Mouse (Mus musculus) lung, postnatal 36 days (tissue): ENCODE measurements around the gene Leng8.

Experiments
- DNase-seq: peaks from one replicate; pipeline ENCODE4 v3.0.0; 2022; ENCODE audit warnings: mixed read lengths

The Leng8 gene

GRCm38 (mm10) chr7:4136771-4137531, at the start of gene Leng8:
TSS of gene Leng8 (plus strand) at chr7:4137039.
- DNase-seq: peak; percentile 99

- DNase-seq: peak; percentile 35
These were observed 49.5 kb upstream of the Leng8 start for GRCm38 (mm10) chr7:4087238-4087895.

- DNase-seq: no peak
These were observed 48.9 kb upstream of the Leng8 start for GRCm38 (mm10) chr7:4087896-4088480.

- DNase-seq: no peak
These were observed 48.2 kb upstream of the Leng8 start for GRCm38 (mm10) chr7:4088679-4089078.

GRCm38 (mm10) chr7:4091170-4091569, 45.7 kb upstream of the Leng8 start:
- DNase-seq: no peak

- DNase-seq: no peak
These were observed 38.5 kb upstream of the Leng8 start for GRCm38 (mm10) chr7:4098301-4098700.

GRCm38 (mm10) chr7:4098832-4099231, 38.0 kb upstream of the Leng8 start:
- DNase-seq: no peak

GRCm38 (mm10) chr7:4101144-4101543, 35.7 kb upstream of the Leng8 start:
- no peak for DNase-seq

- DNase-seq: peak; percentile 73
These were observed 33.4 kb upstream of the Leng8 start for GRCm38 (mm10) chr7:4103411-4103810.

GRCm38 (mm10) chr7:4111766-4112165, 25.1 kb upstream of the Leng8 start:
- DNase-seq: no peak

- no peak for DNase-seq
These were observed 19.6 kb upstream of the Leng8 start for GRCm38 (mm10) chr7:4117050-4117814.

- DNase-seq: no peak
These were observed 17.4 kb upstream of the Leng8 start, which contains the start of gene Ttyh1 for GRCm38 (mm10) chr7:4119344-4119902. TSS of gene Ttyh1 (plus strand) at chr7:4119408.

GRCm38 (mm10) chr7:4119976-4120921, 16.6 kb upstream of the Leng8 start:
- no peak for DNase-seq

- no peak for DNase-seq
These were observed 14.6 kb upstream of the Leng8 start for GRCm38 (mm10) chr7:4122076-4122768.

- DNase-seq: no peak
These were observed 14.1 kb upstream of the Leng8 start for GRCm38 (mm10) chr7:4122783-4123182.

GRCm38 (mm10) chr7:4123732-4124131, 13.1 kb upstream of the Leng8 start:
- no peak for DNase-seq

- peak; percentile 18 for DNase-seq
These were observed 12.5 kb upstream of the Leng8 start for GRCm38 (mm10) chr7:4124315-4124759.

- DNase-seq: no peak
These were observed 12.0 kb upstream of the Leng8 start for GRCm38 (mm10) chr7:4124856-4125255.

- DNase-seq: no peak
These were observed 11.5 kb upstream of the Leng8 start for GRCm38 (mm10) chr7:4125306-4125705.

GRCm38 (mm10) chr7:4126992-4127785, 9.7 kb upstream of the Leng8 start:
- DNase-seq: no peak
